Mouse (Mus musculus) kidney, adult 2 months (tissue): Measurements from ENCODE around the gene Scn4a. TPM values are rescaled to one million over a fixed set of nuclear protein-coding genes. Genes with fewer than 3 reads are reported as not detected.

Experiments
- DNase-seq: peaks from one replicate; pipeline ENCODE4 v3.0.0; 2021
- H3K27ac ChIP-seq: fragments of 200-500 bp; 2 replicates; pipeline ENCODE4 v1.5.1; 2012; ENCODE audit warnings: low read depth, low read length, control low read depth, inconsistent platforms; ENCODE audit not compliant: insufficient read depth
- H3K27me3 ChIP-seq: fragments of 200-500 bp; replicated peaks from 2 replicates; pipeline ENCODE4 v1.6.1; 2012; ENCODE audit warnings: mild to moderate bottlenecking, moderate library complexity, low read length, inconsistent platforms; ENCODE audit not compliant: control insufficient read depth, insufficient read depth
- H3K36me3 ChIP-seq: fragments of 200-500 bp; 2 replicates; pipeline ENCODE4 v1.6.1; 2012; ENCODE audit warnings: mild to moderate bottlenecking, moderate library complexity, low read length, inconsistent platforms; ENCODE audit not compliant: control insufficient read depth, insufficient read depth
- H3K4me1 ChIP-seq: fragments of 200-500 bp; 2 replicates; pipeline ENCODE4 v1.6.1; 2011; ENCODE audit warnings: low read length; ENCODE audit not compliant: control insufficient read depth, insufficient read depth
- H3K4me3 ChIP-seq: fragments of 200-500 bp; 2 replicates; pipeline ENCODE4 v1.5.1; 2011; ENCODE audit warnings: mild to moderate bottlenecking, low read depth, low read length, control low read depth; ENCODE audit not compliant: insufficient read depth
- CTCF ChIP-seq: fragments of 200-500 bp; conservative IDR thresholded peaks from 2 replicates; pipeline ENCODE4 v1.5.1; 2011; ENCODE audit warnings: low read depth, mild to moderate bottlenecking, control low read depth, low read length, moderate library complexity, mixed read lengths; ENCODE audit not compliant: insufficient read depth, insufficient read length
- POLR2A ChIP-seq: fragments of 200-500 bp; IDR thresholded peaks from one replicate; pipeline ENCODE4 v1.6.1; 2011; ENCODE audit warnings: low read depth, low read length, control low read depth
- WGBS: fragments of 180-500 bp; shearing (Covaris S2); methylation state at CpG from one replicate; pipeline ENCODE4 v1.1.7; 2018; 5-methylcytosine and 5-hydroxymethylcytosine counted together
- polyA plus RNA-seq: library from polyadenylated mRNA; depleted of rRNA; stranded (reverse); fragments of >200 nt; gene quantifications from 2 replicates; pipeline ENCODE4 v1.2.3, GENCODE M21; 2012

The Scn4a gene
- polyA plus RNA-seq, 1 experiment = 1.9 TPM

GRCm38 (mm10) chr11:106316416-106316815 lies 36.7 kb downstream of the Scn4a start:
- Histone ChIP-seq H3K27ac (no peak overlapping the region), H3K27me3 (no peaks in the 10 kb centered on the region), H3K4me3 (no peak overlapping the region), H3K36me3 (no peaks in the 10 kb centered on the region), H3K4me1 (0 out of 2 replicates have a peak, but pooled peaks cover 3% of the 10 kb centered on the region)
- DNase-seq = no peak
- WGBS = 96% methylated on average over 1 of the region's 1 CpGs
- TF ChIP-seq POLR2A = no peak
- TF ChIP-seq CTCF = no peak

GRCm38 (mm10) chr11:106314333-106314812 lies 38.7 kb downstream of the Scn4a start, which contains the start of gene Cd79b:
Gene Cd79b (minus strand): TSS chr11:106314762.
- H3K27ac ChIP-seq = no peak within 1 kb of the TSS
- no peak for DNase-seq
- H3K36me3 ChIP-seq = no peaks in the 10 kb centered on the region
- WGBS = 71% methylated on average over 9 of the region's 9 CpGs
- 0 out of 2 replicates have a peak, but pooled peaks cover 3% of the 10 kb centered on the region for H3K4me1 ChIP-seq
- H3K27me3 ChIP-seq = no peaks in the 10 kb centered on the region
- no peak within 1 kb of the TSS for H3K4me3 ChIP-seq
- TF ChIP-seq CTCF (no peak), POLR2A (no peak)

GRCm38 (mm10) chr11:106313533-106313932 lies 39.6 kb downstream of the Scn4a start:
- WGBS = 62% methylated on average over 5 of the region's 5 CpGs
- Histone ChIP-seq H3K27ac (no peak overlapping the region), H3K4me1 (no peaks in the 10 kb centered on the region), H3K36me3 (no peaks in the 10 kb centered on the region), H3K4me3 (no peak overlapping the region), H3K27me3 (no peaks in the 10 kb centered on the region)
- TF ChIP-seq CTCF (no peak), POLR2A (no peak)
- no peak for DNase-seq

GRCm38 (mm10) chr11:106310123-106310522 lies 43.0 kb downstream of the Scn4a start:
- no peak for DNase-seq
- H3K36me3 ChIP-seq = no peaks in the 10 kb centered on the region
- 74% methylated on average over 5 of the region's 5 CpGs for WGBS
- no peak for TF ChIP-seq CTCF
- no peak for TF ChIP-seq POLR2A
- H3K4me3 ChIP-seq = no peak overlapping the region
- no peaks in the 10 kb centered on the region for H3K4me1 ChIP-seq
- H3K27ac ChIP-seq = no peak overlapping the region
- no peaks in the 10 kb centered on the region for H3K27me3 ChIP-seq

DNA sequence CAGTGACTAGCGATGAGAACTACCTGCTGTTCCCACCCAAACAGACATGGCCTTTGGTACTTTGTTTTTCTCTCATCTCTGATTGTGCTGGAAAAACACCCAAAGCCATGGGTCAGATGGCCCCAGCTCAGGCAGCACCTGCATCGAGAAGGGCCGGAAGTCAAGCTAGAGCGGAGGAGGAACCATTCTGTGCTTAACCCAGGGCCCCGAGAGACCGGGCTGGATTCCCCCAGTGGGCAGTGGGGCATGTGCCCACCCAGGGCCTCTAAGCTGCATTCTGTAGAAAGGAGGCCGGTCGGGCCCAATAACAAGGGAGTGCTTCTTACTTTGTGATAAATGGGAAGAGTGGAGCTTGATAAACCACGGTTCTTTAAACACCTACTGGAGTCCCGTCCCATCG lies 44.9 kb downstream of the Scn4a start:
- Histone ChIP-seq H3K27me3 (no peaks in the 10 kb centered on the region), H3K36me3 (no peaks in the 10 kb centered on the region), H3K27ac (no peak overlapping the region), H3K4me1 (no peaks in the 10 kb centered on the region), H3K4me3 (no peak overlapping the region)
- DNase-seq = no peak
- 44% methylated on average over 11 of the region's 11 CpGs for WGBS
- TF ChIP-seq CTCF (no peak), POLR2A (no peak)

DNA sequence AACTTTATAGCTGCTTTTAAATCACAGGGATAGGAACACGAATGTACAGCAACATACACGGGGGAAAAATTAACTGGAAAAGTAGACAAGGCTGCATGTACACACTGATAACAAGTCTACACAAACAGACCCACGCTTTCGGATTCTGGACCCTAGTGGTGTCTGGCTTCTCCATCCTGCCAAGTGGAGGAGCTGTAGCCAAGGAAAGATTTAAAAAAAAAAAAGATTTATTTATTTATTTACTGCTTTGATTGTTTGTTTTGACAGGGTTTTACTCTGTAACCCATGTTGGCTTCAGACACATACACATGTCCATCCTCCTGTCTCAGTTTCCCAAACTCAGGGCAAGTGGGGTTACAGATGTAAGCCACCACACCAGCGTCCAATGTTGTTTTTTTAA lies 45.7 kb downstream of the Scn4a start:
- WGBS = 67% methylated on average over 5 of the region's 5 CpGs
- Histone ChIP-seq H3K27ac (no peak overlapping the region), H3K4me1 (no peaks in the 10 kb centered on the region), H3K4me3 (no peak overlapping the region), H3K27me3 (no peaks in the 10 kb centered on the region), H3K36me3 (no peaks in the 10 kb centered on the region)
- no peak for TF ChIP-seq POLR2A
- no peak for TF ChIP-seq CTCF
- DNase-seq = no peak

GRCm38 (mm10) chr11:106306758-106307157 lies 46.3 kb downstream of the Scn4a start:
- 87% methylated on average over 9 of the region's 9 CpGs for WGBS
- Histone ChIP-seq H3K27ac (no peak overlapping the region), H3K36me3 (no peaks in the 10 kb centered on the region), H3K4me3 (no peak overlapping the region), H3K27me3 (no peaks in the 10 kb centered on the region), H3K4me1 (no peaks in the 10 kb centered on the region)
- TF ChIP-seq POLR2A (no peak), CTCF (no peak)
- no peak for DNase-seq

- TF ChIP-seq POLR2A (no peak), CTCF (no peak)
- WGBS = 83% methylated on average over 3 of the region's 3 CpGs
- Histone ChIP-seq H3K27ac (no peak overlapping the region), H3K4me1 (no peaks in the 10 kb centered on the region), H3K4me3 (no peak overlapping the region), H3K36me3 (no peaks in the 10 kb centered on the region), H3K27me3 (no peaks in the 10 kb centered on the region)
- DNase-seq = no peak
Observed at GRCm38 (mm10) chr11:106306065-106306385, 47.1 kb downstream of the Scn4a start.
